Mouse (Mus musculus): Measurements from ENCODE around the gene Tmem170.

The Tmem170 gene

DNA sequence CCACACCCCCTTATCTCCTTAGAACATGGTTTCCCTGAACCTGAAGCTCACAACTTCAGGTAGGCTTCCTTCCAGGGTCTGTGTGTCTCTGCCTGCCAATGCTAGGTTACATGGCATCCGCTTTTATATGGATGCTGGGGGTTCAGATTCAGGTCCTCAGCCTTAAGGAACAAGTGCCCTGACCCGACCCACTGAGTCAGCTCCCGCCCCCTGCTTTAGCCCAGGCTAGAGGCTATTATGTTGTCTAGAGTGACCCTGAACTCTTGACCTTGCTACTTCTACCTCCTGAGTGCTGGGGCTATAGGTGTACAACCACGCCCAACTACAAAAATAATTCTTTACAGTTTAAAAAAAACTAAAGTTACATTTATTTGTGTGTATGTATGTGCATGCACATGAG lies 61.5 kb downstream of the Tmem170 start:
- DNase-seq (ENCODE audit: low spot score in 2 of 2), result no peak

DNA sequence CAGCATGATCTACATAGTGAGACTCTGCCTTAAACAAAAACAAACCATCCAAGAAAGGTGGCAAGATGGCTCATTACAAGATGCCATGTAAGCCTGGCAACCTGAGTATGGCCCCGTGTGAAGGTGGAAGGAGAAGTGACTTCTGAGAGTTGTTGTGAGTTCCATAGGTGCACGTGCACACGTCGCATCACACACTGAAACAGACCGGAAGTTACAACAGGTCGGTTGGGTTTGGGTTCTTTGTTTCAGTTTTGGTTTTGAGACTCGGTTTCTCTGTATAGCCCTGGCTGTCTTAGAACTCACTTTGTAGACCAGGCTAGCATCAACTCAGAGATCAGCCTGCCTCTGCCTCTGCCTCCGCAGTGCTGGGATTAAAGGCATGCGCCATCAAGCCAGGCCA lies 62.7 kb downstream of the Tmem170 start:
- DNase-seq (ENCODE audit: low spot score in 2 of 2), result no peak

Data from frontal cortex, postnatal 25 days (tissue).